Mouse (Mus musculus) C2C12 (cell line): Measurements from ENCODE around the gene Kcng3. TPM values are rescaled to one million over a fixed set of nuclear protein-coding genes. Genes with fewer than 3 reads are reported as not detected.

ENCODE experiments used
- H3K27me3 ChIP-seq: one replicate; pipeline ENCODE4 v1.6.1; 2011; ENCODE audit not compliant: control insufficient read depth, insufficient read depth, insufficient read length
- H3K36me3 ChIP-seq: one replicate; pipeline ENCODE4 v1.6.1; 2011; ENCODE audit not compliant: control insufficient read depth, insufficient read depth
- H3K4me3 ChIP-seq: one replicate; pipeline ENCODE4 v1.5.1; 2011; ENCODE audit warnings: mild to moderate bottlenecking, control low read depth; ENCODE audit not compliant: poor library complexity, insufficient read depth, severe bottlenecking
- H3K79me2 ChIP-seq: one replicate; pipeline ENCODE4 v1.6.1; 2011; ENCODE audit not compliant: control insufficient read depth, insufficient read depth
- H3K79me3 ChIP-seq: one replicate; pipeline ENCODE4 v1.6.1; 2011; ENCODE audit warnings: low read depth, control low read depth
- H3ac ChIP-seq: one replicate; pipeline ENCODE3; 2011; ENCODE audit warnings: low read depth; ENCODE audit not compliant: control insufficient read depth, insufficient read length
- CEBPB ChIP-seq: IDR thresholded peaks from one replicate; pipeline ENCODE4 v1.6.1; 2011; ENCODE audit warnings: low read depth, mild to moderate bottlenecking, control low read depth, moderate library complexity
- CTCF ChIP-seq: IDR thresholded peaks from one replicate; pipeline ENCODE4 v1.5.1; 2011; ENCODE audit not compliant: control insufficient read depth, insufficient read depth, insufficient read length
- FOSL1 ChIP-seq: IDR thresholded peaks from one replicate; pipeline ENCODE4 v1.8.0; 2011; ENCODE audit warnings: mild to moderate bottlenecking, low read length; ENCODE audit not compliant: poor library complexity, insufficient read depth, severe bottlenecking
- MAX ChIP-seq: IDR thresholded peaks from one replicate; pipeline ENCODE4 v1.6.1; 2011; ENCODE audit warnings: mild to moderate bottlenecking, control low read depth
- MYOD1 ChIP-seq: IDR thresholded peaks from one replicate; pipeline ENCODE4 v1.6.1; 2011; ENCODE audit warnings: low read depth; ENCODE audit not compliant: control insufficient read depth, insufficient read length
- MYOG ChIP-seq: IDR thresholded peaks from one replicate; pipeline ENCODE4 v1.6.1; 2011; ENCODE audit not compliant: control insufficient read depth, insufficient read length; ENCODE audit errors: extremely low read depth
- USF1 ChIP-seq: IDR thresholded peaks from one replicate; pipeline ENCODE4 v1.6.1; 2011; ENCODE audit warnings: low read depth, mild to moderate bottlenecking, control low read depth, moderate library complexity
- polyA plus RNA-seq: library from polyadenylated mRNA; unstranded; fragments of >200 nt; fragmentation: generic; extraction: Trizol; gene quantifications from one replicate; pipeline ENCODE4 v1.2.1, GENCODE M21; 2012; ENCODE audit warnings: missing spikeins

Kcng3 gene
- polyA plus RNA-seq, 1 experiment: not detected

- Histone ChIP-seq H3K4me3 (no peak overlapping the region), H3ac (no peak overlapping the region), H3K36me3 (no peaks in the 10 kb centered on the region), H3K27me3 (no peaks in the 10 kb centered on the region), H3K79me2 (no peaks in the 10 kb centered on the region), H3K79me3 (no peaks in the 10 kb centered on the region)
- TF ChIP-seq CEBPB (no peak), CTCF (no peak), FOSL1 (no peak), MYOG (no peak), MAX (no peak), MYOD1 (no peak), USF1 (no peak)
Observed at GRCm38 (mm10) chr17:83650932-83651682, 19.4 kb upstream of the Kcng3 start.

GRCm38 (mm10) chr17:83649986-83650385 is 18.3 kb upstream of the Kcng3 start:
- Histone ChIP-seq H3K79me2 (no peaks in the 10 kb centered on the region), H3ac (no peak overlapping the region), H3K4me3 (no peak overlapping the region), H3K27me3 (no peaks in the 10 kb centered on the region), H3K36me3 (no peaks in the 10 kb centered on the region), H3K79me3 (no peaks in the 10 kb centered on the region)
- no peak for TF ChIP-seq USF1
- TF ChIP-seq MAX: no peak
- TF ChIP-seq MYOD1: no peak
- no peak for TF ChIP-seq CTCF

- H3ac ChIP-seq: no peak overlapping the region
- H3K79me3 ChIP-seq: no peaks in the 10 kb centered on the region
- H3K4me3 ChIP-seq: no peak overlapping the region
- TF ChIP-seq USF1 (no peak), MYOD1 (no peak), MYOG (no peak), FOSL1 (no peak)
- H3K36me3 ChIP-seq: no peaks in the 10 kb centered on the region
- H3K27me3 ChIP-seq: no peaks in the 10 kb centered on the region
- H3K79me2 ChIP-seq: no peaks in the 10 kb centered on the region
Observed at GRCm38 (mm10) chr17:83647413-83647812, 15.7 kb upstream of the Kcng3 start.

- Histone ChIP-seq H3K27me3 (no peaks in the 10 kb centered on the region), H3K79me3 (no peaks in the 10 kb centered on the region), H3K4me3 (no peak overlapping the region), H3K79me2 (no peaks in the 10 kb centered on the region), H3ac (no peak overlapping the region), H3K36me3 (no peaks in the 10 kb centered on the region)
- TF ChIP-seq CEBPB (no peak), MYOD1 (no peak), USF1 (no peak), CTCF (no peak), FOSL1 (no peak), MAX (no peak), MYOG (no peak)
Observed at GRCm38 (mm10) chr17:83646425-83647163, 14.9 kb upstream of the Kcng3 start.

- H3K79me2 ChIP-seq: no peaks in the 10 kb centered on the region
- TF ChIP-seq MYOD1 (no peak), FOSL1 (no peak), MYOG (no peak), MAX (no peak), CEBPB (no peak), CTCF (no peak), USF1 (no peak)
- no peaks in the 10 kb centered on the region for H3K36me3 ChIP-seq
- H3K27me3 ChIP-seq: no peaks in the 10 kb centered on the region
- no peak overlapping the region for H3K4me3 ChIP-seq
- no peaks in the 10 kb centered on the region for H3K79me3 ChIP-seq
- H3ac ChIP-seq: no peak overlapping the region
Observed at GRCm38 (mm10) chr17:83645226-83645808, 13.6 kb upstream of the Kcng3 start.
